In genomic region chr3:27652451-27653011, GRCm38 (mm10) we compare ENCODE assay signal across 13 mouse cellular contexts. TPM values are rescaled to one million over a fixed set of nuclear protein-coding genes. Genes with fewer than 3 reads are reported as not detected.
DNase-seq lines count a peak whose midpoint lies in the region; ATAC-seq and TF ChIP-seq lines count a peak whose summit lies in the region.
"Had no signal": no experiment of that assay in that cellular context is flagged by ENCODE, and none has a peak within 500 bp of the region (broad histone marks: within the 10 kb centered on the region; RNA-seq: fewer than 3 reads in every experiment).

No protein-coding gene starts in this region.

- no peak for ATAC-seq in limb, embryonic 12.5 days (ENCODE audit: insufficient number of reproducible peaks, insufficient read depth, low FRiP score, low TSS enrichment, low read depth)

- intact Hi-C loops in heart, adult 2 months (cut with DNase I): no loop called here

- no peak overlapping the region for H3ac ChIP-seq in myocyte (ENCODE audit: control insufficient read depth, insufficient read length)

- H3K9ac ChIP-seq in heart, adult 2 months (ENCODE audit: low read depth, low read length): no peak overlapping the region
- H3K9ac ChIP-seq in limb, embryonic 12.5 days (replicated peaks): no peak overlapping the region
- H3K9ac ChIP-seq: embryonic facial prominence, embryonic 12.5 days; hindbrain, embryonic 13.5 days had no signal

- H3K27ac ChIP-seq in heart, adult 2 months: no peak overlapping the region; the same call in 1 of the 2 replicates
- H3K27ac ChIP-seq in limb, embryonic 12.5 days: peak overlapping the region; percentile 73
- H3K27ac ChIP-seq in limb, embryonic 10.5 days: no peak overlapping the region
- H3K27ac ChIP-seq in embryonic fibroblast, embryonic 13.5 days (ENCODE audit: insufficient read depth, low read length): peak overlapping the region; percentile 91
- H3K27ac ChIP-seq: hindbrain, embryonic 13.5 days had no signal

- WGBS in heart, adult 2 months: 54% methylated on average over 9 of the region's 9 CpGs
- 83% methylated on average over 9 of the region's 9 CpGs for WGBS in limb, embryonic 12.5 days
- 91% methylated on average over 9 of the region's 9 CpGs for WGBS in limb, embryonic 10.5 days

- no peak for TF ChIP-seq EP300 in heart, adult 2 months (IDR thresholded peaks at IDR 0.05; ENCODE audit: insufficient read depth, low read depth, low read length)

- no peak for TF ChIP-seq POLR2A in heart, adult 2 months (IDR thresholded peaks at IDR 0.05; ENCODE audit: insufficient read depth, low read depth, low read length)
- TF ChIP-seq POLR2A in embryonic fibroblast, embryonic 13.5 days (IDR thresholded peaks at IDR 0.05; ENCODE audit: low read depth, low read length): no peak
- TF ChIP-seq POLR2A in myocyte (IDR thresholded peaks at IDR 0.05; ENCODE audit: insufficient read length, low read depth): no peak

- peaks cover 37% of the 10 kb centered on the region for H3K4me1 ChIP-seq in heart, adult 2 months (ENCODE audit: control insufficient read depth, insufficient read depth, low read length)
- peaks cover 68% of the 10 kb centered on the region for H3K4me1 ChIP-seq in limb, embryonic 12.5 days (replicated peaks)
- peaks cover 23% of the 10 kb centered on the region; the same call in 1 of the 2 replicates for H3K4me1 ChIP-seq in limb, embryonic 10.5 days
- H3K4me1 ChIP-seq in embryonic fibroblast, embryonic 13.5 days (ENCODE audit: control insufficient read depth, insufficient read depth, low read length): peaks cover 52% of the 10 kb centered on the region

- H3K4me2 ChIP-seq in limb, embryonic 12.5 days: no peak overlapping the region
- peak overlapping the region; percentile 27 for H3K4me2 ChIP-seq in myocyte (ENCODE audit: low read depth)
- H3K4me2 ChIP-seq: embryonic facial prominence, embryonic 12.5 days; hindbrain, embryonic 13.5 days had no signal

- DNase-seq in heart, adult 2 months: no peak
- DNase-seq in heart, postnatal 4 days: no peak
- no peak for DNase-seq in limb, embryonic 10.5 days (ENCODE audit: low spot score)
- DNase-seq in ovary, postnatal 36 days (ENCODE audit: low spot score): no peak
- no peak for DNase-seq in embryo, embryonic 10 days (ENCODE audit: low spot score)
- DNase-seq: cerebellum, adult 18-20 months; kidney, postnatal 14 days; spleen, adult 18-20 months had no signal

- no peaks in the 10 kb centered on the region for H3K9me3 ChIP-seq in limb, embryonic 12.5 days
- H3K9me3 ChIP-seq in limb, embryonic 10.5 days (replicated peaks): no peaks in the 10 kb centered on the region
- H3K9me3 ChIP-seq: embryonic facial prominence, embryonic 12.5 days; hindbrain, embryonic 13.5 days had no signal

- TF ChIP-seq CTCF in heart, adult 2 months (IDR thresholded peaks at IDR 0.05): peak; percentile 23; the same call in 1 of the 2 replicates
- TF ChIP-seq CTCF in embryonic fibroblast, embryonic 13.5 days (IDR thresholded peaks at IDR 0.05; ENCODE audit: borderline replicate concordance, insufficient read depth, low read length): no peak

- no peak overlapping the region for H3K4me3 ChIP-seq in heart, adult 2 months
- H3K4me3 ChIP-seq in limb, embryonic 12.5 days (replicated peaks): no peak overlapping the region
- no peak overlapping the region for H3K4me3 ChIP-seq in limb, embryonic 10.5 days
- H3K4me3 ChIP-seq in embryonic fibroblast, embryonic 13.5 days (ENCODE audit: insufficient read depth, low read length): no peak overlapping the region
- no peak overlapping the region for H3K4me3 ChIP-seq in myocyte
- H3K4me3 ChIP-seq: embryonic facial prominence, embryonic 12.5 days; hindbrain, embryonic 13.5 days had no signal

- H3K27me3 ChIP-seq in heart, adult 2 months (ENCODE audit: control insufficient read depth, insufficient read depth, low read length): no peaks in the 10 kb centered on the region
- H3K27me3 ChIP-seq in limb, embryonic 12.5 days: no peaks in the 10 kb centered on the region
- no peaks in the 10 kb centered on the region for H3K27me3 ChIP-seq in limb, embryonic 10.5 days (ENCODE audit: low read depth, poor library complexity, severe bottlenecking)
- no peaks in the 10 kb centered on the region for H3K27me3 ChIP-seq in myocyte (ENCODE audit: control insufficient read depth, insufficient read depth, insufficient read length)
- H3K27me3 ChIP-seq: embryonic facial prominence, embryonic 12.5 days; hindbrain, embryonic 13.5 days had no signal

- H3K79me2 ChIP-seq in heart, adult 2 months (replicated peaks; ENCODE audit: control insufficient read depth, insufficient read depth, low read length): peaks cover 3% of the 10 kb centered on the region; the same call in 1 of the 2 replicates
- H3K79me2 ChIP-seq in myocyte (ENCODE audit: control insufficient read depth, insufficient read depth): peaks cover 92% of the 10 kb centered on the region

- H3K36me3 ChIP-seq in heart, adult 2 months (ENCODE audit: control insufficient read depth, insufficient read depth, low read length): peaks cover 5% of the 10 kb centered on the region
- H3K36me3 ChIP-seq in limb, embryonic 12.5 days: no peaks in the 10 kb centered on the region
- H3K36me3 ChIP-seq in limb, embryonic 10.5 days: no peaks in the 10 kb centered on the region
- H3K36me3 ChIP-seq in myocyte (ENCODE audit: control insufficient read depth, insufficient read depth): no peaks in the 10 kb centered on the region
- H3K36me3 ChIP-seq: embryonic facial prominence, embryonic 12.5 days; hindbrain, embryonic 13.5 days had no signal

TF ChIP-seq in myocyte, 11 proteins besides CTCF, POLR2A, EP300 and RAD21:
- TF ChIP-seq TCF3 (IDR thresholded peaks at IDR 0.05; ENCODE audit: insufficient read length, low read depth) (no peak), MYOG (IDR thresholded peaks at IDR 0.05; ENCODE audit: control insufficient read depth in 1 of 3, insufficient read depth in 1 of 3, insufficient read length in 2 of 3, low read depth in 2 of 3) (no peak), REST (IDR thresholded peaks at IDR 0.05; ENCODE audit: insufficient read depth, insufficient read length) (no peak), SRF (IDR thresholded peaks at IDR 0.05; ENCODE audit: control insufficient read depth, insufficient read length, low read depth) (no peak), POLR2AphosphoS2 (IDR thresholded peaks at IDR 0.05; ENCODE audit: insufficient read length, low read depth) (no peak), MYOD1 (IDR thresholded peaks at IDR 0.05; ENCODE audit: control insufficient read depth in 1 of 3, insufficient read length in 2 of 3, low read depth in 2 of 3) (no peak), CEBPB (IDR thresholded peaks at IDR 0.05; ENCODE audit: insufficient read depth, poor library complexity, severe bottlenecking) (no peak), MAX (IDR thresholded peaks at IDR 0.05; ENCODE audit: low read depth) (no peak), E2F4 (IDR thresholded peaks at IDR 0.05; ENCODE audit: insufficient read depth) (no peak), TCF12 (IDR thresholded peaks at IDR 0.05; ENCODE audit: insufficient read depth, poor library complexity, severe bottlenecking) (no peak), USF1 (IDR thresholded peaks at IDR 0.05; ENCODE audit: low read depth) (no peak)

RNA-seq across cellular contexts. Expression of gene Fndc3b, which starts 58.6 kb away (rescaled TPM):
- total RNA-seq in heart, adult 2 months (2021): 10 to 100 TPM; 52.1 to 57.4 TPM
- polyA plus RNA-seq in heart, adult 2 months (2012; rRNA removed): 15.3 and 24.7 TPM in 2 replicates
- 10 to 100 TPM; 83.4 to 89.7 TPM for total RNA-seq in heart, postnatal 4 days (2021)
- polyA plus RNA-seq in limb, embryonic 12.5 days (2016; fragmentation: Nextera tagmentation; extraction: Ambion mirVana): 20.3 and 23.0 TPM in 2 replicates
- polyA plus RNA-seq in limb, embryonic 10.5 days (2016; fragmentation: Nextera tagmentation; extraction: Ambion mirVana): 8.5 and 9.7 TPM in 2 replicates
- 130 and 144 TPM in 2 replicates for polyA plus RNA-seq in embryonic fibroblast, embryonic 13.5 days (2011; ENCODE audit: insufficient read length, low read depth, missing spikeins)
- 25.8 TPM for polyA plus RNA-seq in myocyte (2012; fragmentation: generic; extraction: Trizol)

Comparison
In these comparisons a context has a peak if more than half of its experiments do, and no peak if none do; other contexts are left out.
1. H3K27ac ChIP-seq: peak in limb, embryonic 12.5 days (single experiment) and embryonic fibroblast, embryonic 13.5 days (single experiment); none in heart, adult 2 months (single experiment) and limb, embryonic 10.5 days (single experiment).